8 mouse cellular contexts compared by ENCODE assay signal in the genomic region with DNA sequence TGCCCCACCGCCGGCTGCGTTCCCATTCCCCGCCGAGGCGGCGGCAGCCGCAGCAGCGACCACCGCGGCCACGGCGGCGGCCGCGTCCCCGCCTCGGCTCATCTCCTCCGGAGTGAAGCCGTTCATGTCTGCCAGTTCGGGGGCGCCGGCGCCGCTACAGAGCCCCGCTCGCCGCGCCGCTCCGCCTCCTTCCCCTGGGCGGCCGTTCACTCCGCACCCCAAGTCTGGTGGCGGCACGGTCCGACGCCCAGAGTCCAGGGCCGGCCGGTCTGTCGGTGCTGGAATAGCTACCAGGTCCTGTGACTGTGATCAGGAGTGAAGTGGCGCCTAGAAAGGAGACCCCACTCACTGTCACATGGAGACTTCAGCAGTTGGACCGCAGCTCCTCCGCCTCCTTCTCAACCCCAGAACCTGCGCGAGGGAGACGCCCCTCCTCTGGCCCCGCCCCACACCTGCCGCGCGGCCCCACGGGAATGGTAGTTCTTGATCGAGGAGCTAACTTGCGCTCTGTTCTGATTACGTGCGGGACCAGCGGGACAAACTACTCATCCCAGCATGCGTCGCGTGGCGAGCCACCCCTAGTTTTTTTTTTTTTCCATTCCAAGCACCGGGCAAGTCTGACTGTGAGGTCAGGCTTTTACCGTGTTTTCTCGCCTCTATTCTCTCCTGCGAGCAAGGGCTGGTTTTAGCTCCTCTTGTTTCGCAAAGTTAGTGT. TPM values are rescaled to one million over a fixed set of nuclear protein-coding genes. Genes with fewer than 3 reads are reported as not detected.
DNase-seq lines count a peak whose midpoint lies in the region; ATAC-seq lines count a peak whose summit lies in the region.

A gene (minus strand): TSS at position 420 of the 715 bp plus-strand sequence.

- peak within 1 kb of the TSS; percentile 70 for H3K4me2 ChIP-seq in hindbrain, embryonic 12.5 days (replicated peaks)

- H3K27me3 ChIP-seq in hindbrain, embryonic 12.5 days, result no peaks in the 10 kb centered on the region

- under 1% methylated on average over 65 of the region's 66 CpGs for WGBS in hindbrain, embryonic 12.5 days

- H3K27ac ChIP-seq in hindbrain, embryonic 12.5 days, result peak within 1 kb of the TSS; percentile 99

- ATAC-seq in hindbrain, embryonic 12.5 days (ENCODE audit: low FRiP score), result peak; percentile 96

- peaks cover 3% of the 10 kb centered on the region; the same call in 1 of the 2 replicates for H3K36me3 ChIP-seq in hindbrain, embryonic 12.5 days

- peaks cover 7% of the 10 kb centered on the region for H3K4me1 ChIP-seq in hindbrain, embryonic 12.5 days

- H3K4me3 ChIP-seq in hindbrain, embryonic 12.5 days, result peak within 1 kb of the TSS; percentile 97

- peak within 1 kb of the TSS; percentile 97 for H3K9ac ChIP-seq in hindbrain, embryonic 12.5 days

- DNase-seq in NIH3T3 (ENCODE audit: low read depth), result peak; percentile 99
- peak; percentile 100 for DNase-seq in cerebellum, postnatal 10 days
- peak; percentile 96 to 97 for DNase-seq in frontal cortex, postnatal 10 days (ENCODE audit: low spot score in 2 of 2)
- peak; percentile 95 to 98 for DNase-seq in layer of hippocampus, postnatal 14 days (ENCODE audit: low spot score in 2 of 2)
- peak; percentile 97 for DNase-seq in lung, postnatal 14 days
- peak; percentile 90 for DNase-seq in retina, adult 2 months (ENCODE audit: low read depth, low spot score)
- peak; percentile 99 for DNase-seq in thymus, postnatal 36 days

- no peaks in the 10 kb centered on the region for H3K9me3 ChIP-seq in hindbrain, embryonic 12.5 days (replicated peaks)

RNA-seq across cellular contexts. Expression of the gene that starts here (rescaled TPM):
- polyA plus RNA-seq in hindbrain, embryonic 12.5 days (2016; fragmentation: Nextera tagmentation; extraction: Ambion mirVana), result 89.9 and 90.4 TPM in 2 replicates
- 10 to 100 TPM in 1 of 2 experiments, 1 to 10 TPM in 1; 9.0 to 13.7 TPM for total RNA-seq in layer of hippocampus, postnatal 14 days (2021)

Comparison
In these comparisons a context has a peak if more than half of its experiments do, and no peak if none do; other contexts are left out.
1. Peak in every context shown above with its lines: DNase-seq, ATAC-seq, H3K4me3 ChIP-seq and H3K27ac ChIP-seq.